Mouse (Mus musculus) cerebral cortex, adult 2 months (tissue): ENCODE data around the gene Adrb1.

Source experiments
- WGBS: fragments of 180-500 bp; shearing (Covaris S2); methylation state at CpG from one replicate; pipeline ENCODE4 v1.1.7; 2018; 5-methylcytosine and 5-hydroxymethylcytosine counted together

Gene Adrb1

DNA sequence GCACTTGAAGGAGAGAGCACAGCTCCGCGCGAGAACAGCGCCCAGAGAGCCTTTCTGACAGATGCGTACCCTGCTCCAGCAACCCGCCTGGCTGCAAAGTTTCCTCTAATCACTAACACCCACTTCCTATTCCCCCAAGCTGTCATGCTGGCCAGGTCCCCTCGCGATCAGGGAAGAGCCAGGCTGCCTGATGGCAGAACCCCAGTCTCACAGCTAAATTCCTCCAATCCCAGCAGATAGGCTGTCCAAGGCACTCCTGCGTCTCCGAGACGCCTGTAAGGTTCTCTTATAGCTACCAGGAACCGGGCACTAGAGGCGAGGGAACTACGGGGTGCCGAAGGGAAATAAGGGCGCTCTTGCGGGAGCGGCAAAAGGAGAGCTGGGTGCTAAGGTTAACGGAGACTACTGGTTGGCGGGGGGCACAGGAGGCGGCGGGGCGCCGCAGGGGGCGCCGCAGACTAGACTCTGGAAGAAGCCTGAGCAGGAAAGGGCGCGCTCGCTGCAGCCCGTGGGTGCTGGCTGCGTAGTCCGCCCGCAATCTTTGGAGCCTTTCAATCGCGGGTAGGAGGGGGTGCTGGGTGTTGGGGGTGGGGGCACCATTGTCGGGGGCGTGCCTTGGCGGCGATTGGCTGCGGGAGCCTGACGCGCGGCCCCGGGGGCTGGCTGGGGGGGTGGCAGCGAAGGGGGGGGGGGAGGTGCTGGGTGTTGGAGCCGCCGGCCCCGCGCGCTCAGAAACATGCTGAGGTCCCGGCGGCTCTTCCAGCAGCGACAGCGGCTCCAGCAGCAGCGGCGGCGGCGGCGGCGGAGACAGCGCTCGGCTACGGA, at the start of gene Adrb1:
Gene Adrb1 (plus strand): TSS at position 813 of the 825 bp plus-strand sequence.
- under 1% methylated on average over 59 of the region's 63 CpGs for WGBS

- 97% methylated on average over 5 of the region's 5 CpGs for WGBS
Measured at GRCm38 (mm10) chr19:56675690-56676089, 46.3 kb upstream of the Adrb1 start.

- WGBS = 83% methylated on average over 4 of the region's 4 CpGs
Measured at GRCm38 (mm10) chr19:56676506-56676905, 45.5 kb upstream of the Adrb1 start.

GRCm38 (mm10) chr19:56677611-56678010, 44.4 kb upstream of the Adrb1 start:
- 67% methylated on average over 8 of the region's 8 CpGs for WGBS

GRCm38 (mm10) chr19:56678516-56678915, 43.5 kb upstream of the Adrb1 start:
- 92% methylated on average over 9 of the region's 9 CpGs for WGBS

DNA sequence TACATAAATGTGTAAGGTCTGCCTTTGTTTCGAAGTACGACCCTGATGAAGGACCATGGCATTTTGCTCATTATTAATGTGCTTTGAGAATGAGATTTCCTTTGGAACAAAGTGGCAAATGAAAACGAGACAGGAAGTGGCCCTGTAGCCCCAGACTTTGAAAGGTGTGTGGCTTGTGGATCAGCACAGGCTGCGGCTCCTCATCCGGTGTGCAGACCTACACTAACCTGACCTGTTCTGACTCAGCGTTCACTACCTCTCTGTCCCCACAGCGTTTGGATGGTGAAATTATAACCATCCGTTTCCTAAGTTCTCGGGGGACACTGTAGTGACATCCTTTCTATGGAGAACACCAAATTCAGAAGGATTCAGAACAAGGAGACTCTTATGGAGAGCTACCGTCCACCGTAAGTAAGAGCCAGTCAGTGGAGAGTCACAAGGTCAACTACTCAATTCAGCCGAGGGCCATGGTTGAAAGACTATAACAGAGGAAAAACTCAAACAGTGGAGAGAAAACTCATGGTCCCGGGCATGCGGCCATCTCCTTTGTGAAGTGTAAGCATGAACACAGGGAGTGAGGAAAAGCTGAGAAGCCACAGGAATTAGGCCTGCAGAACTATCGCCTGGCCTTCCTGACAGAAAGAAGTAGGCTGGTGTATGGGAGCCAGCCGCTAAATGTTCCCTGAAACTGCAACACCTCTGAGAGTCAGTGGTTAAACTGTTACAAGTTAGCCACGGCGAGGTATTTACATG, 42.6 kb upstream of the Adrb1 start:
- WGBS = 77% methylated on average over 18 of the region's 18 CpGs

GRCm38 (mm10) chr19:56679992-56680391, 42.0 kb upstream of the Adrb1 start:
- WGBS = 70% methylated on average over 7 of the region's 7 CpGs

- WGBS = 94% methylated on average over 7 of the region's 7 CpGs
Measured at GRCm38 (mm10) chr19:56682297-56682696, 39.7 kb upstream of the Adrb1 start.

DNA sequence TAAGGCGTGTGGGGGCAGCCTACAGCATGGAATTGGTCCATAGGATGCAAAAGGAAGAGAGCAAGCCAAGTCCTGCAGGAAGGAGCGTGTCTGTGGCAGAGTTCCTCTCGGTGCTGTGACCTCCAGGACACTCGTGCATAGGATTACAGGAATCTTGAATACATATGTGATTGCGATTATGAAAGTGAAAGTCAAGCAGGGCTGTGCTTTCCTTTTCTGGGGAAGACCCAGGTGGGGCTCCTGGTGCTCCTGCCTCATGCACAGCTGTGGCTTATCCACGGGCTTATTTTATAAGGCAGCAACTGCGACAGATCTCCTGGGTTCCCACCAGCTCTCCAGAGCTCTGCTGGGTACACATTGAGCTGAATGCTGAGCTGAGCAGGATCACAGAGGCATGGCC, 39.2 kb upstream of the Adrb1 start:
- WGBS = 82% methylated on average over 7 of the region's 7 CpGs

DNA sequence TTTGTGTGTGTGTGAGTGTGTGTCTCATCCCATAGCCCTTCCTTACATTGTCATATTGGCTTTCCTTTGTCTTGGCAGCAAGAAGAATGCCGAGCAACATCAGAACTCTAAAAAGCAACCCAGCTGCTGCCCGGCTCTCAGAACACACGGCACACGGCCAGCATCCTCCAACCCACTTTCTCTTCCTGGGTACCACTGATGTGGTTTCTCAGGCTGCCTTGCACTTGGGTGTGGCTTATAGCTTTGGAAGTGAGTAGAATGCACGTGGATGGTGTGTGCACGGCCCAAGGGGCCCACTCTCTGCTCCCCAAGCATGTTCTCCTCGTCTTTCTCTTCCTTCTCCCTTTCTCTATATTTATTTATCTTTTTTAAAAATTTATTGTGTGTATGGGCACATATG, 36.5 kb upstream of the Adrb1 start:
- 46% methylated on average over 7 of the region's 7 CpGs for WGBS

GRCm38 (mm10) chr19:56686218-56686617, 35.8 kb upstream of the Adrb1 start:
- 53% methylated on average over 12 of the region's 12 CpGs for WGBS

- 77% methylated on average over 8 of the region's 8 CpGs for WGBS
Measured at GRCm38 (mm10) chr19:56687026-56687635, 34.9 kb upstream of the Adrb1 start.

DNA sequence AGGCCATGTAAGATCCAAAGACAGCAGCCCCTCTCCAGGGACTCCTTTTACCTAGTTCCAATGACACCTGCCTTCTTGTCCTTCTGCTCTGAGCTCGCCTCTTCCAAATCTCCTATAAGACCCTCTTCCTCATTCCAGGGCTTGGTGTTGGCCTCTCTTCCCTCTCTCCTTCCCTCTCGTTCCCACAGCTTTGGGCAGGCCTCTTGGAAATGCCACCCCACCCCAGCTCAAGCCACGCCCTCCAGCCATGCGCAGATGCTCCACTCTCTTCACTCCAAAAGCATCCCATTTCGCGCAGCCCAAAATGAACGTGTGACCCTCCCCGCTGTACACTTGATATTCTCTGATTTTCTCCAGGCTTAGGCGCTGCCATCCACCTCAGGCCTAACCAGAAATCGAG, 34.3 kb upstream of the Adrb1 start:
- 95% methylated on average over 10 of the region's 10 CpGs for WGBS

DNA sequence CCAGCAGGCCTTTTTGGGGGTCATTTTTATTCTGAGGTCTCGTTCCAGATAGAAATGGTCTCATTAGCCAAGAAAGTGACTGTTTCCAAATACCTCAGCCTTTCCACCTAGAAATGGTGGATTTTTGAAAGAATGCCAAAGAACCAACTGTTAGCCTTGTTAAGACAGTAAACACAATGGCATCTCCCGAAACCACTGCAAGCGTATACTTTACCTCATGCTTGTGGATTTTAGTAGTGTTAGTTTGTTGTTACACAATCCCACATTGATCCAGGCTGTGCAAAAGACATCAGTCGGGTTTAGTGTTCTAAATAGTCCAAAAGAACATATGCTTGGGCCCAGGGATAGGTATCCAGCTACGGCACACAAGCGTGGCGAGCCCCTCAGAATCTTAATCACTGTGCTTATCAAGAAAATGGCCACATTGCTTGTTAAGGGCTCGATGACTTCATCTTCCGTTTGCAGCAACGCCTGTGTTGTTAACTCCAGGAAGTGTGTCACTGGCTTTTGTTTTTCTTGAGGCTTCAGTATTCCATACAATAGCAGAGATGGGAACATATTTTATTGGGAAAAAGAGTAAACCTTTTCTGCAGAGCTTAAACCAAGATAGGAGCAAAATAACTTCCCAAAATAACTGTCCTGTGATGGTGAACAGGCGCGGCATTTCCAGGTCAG, 33.2 kb upstream of the Adrb1 start:
- 80% methylated on average over 12 of the region's 12 CpGs for WGBS

- WGBS = 90% methylated on average over 6 of the region's 6 CpGs
Measured at GRCm38 (mm10) chr19:56689493-56689892, 32.5 kb upstream of the Adrb1 start.

DNA sequence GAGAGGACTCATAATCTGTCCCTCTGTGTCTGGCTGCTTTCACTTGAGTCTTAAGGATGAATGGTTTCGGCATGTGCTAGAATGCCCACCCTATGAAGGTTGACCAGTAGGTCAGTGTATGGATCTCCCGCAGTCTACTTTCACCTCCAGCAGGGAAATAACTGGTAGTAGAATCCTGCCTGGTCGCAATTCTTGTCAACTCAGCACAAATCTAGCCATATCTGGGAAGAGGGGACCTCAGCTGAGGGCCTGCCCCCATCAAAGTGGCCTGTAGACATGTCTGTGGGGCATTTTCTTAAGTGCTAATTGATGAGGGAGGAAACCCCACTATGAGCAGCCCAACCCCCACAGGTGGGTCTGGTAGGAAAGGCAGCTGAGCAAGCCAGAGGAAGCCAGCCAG, 30.9 kb upstream of the Adrb1 start:
- WGBS = 97% methylated on average over 3 of the region's 3 CpGs

GRCm38 (mm10) chr19:56692451-56692850, 29.5 kb upstream of the Adrb1 start:
- whole genome bisulfite sequencing = 75% methylated on average over 5 of the region's 5 CpGs

GRCm38 (mm10) chr19:56697370-56698144, 24.4 kb upstream of the Adrb1 start:
- WGBS = 55% methylated on average over 20 of the region's 20 CpGs

GRCm38 (mm10) chr19:56700848-56701247, 21.2 kb upstream of the Adrb1 start:
- whole genome bisulfite sequencing = 77% methylated on average over 10 of the region's 10 CpGs

GRCm38 (mm10) chr19:56701404-56702033, 20.5 kb upstream of the Adrb1 start:
- 53% methylated on average over 8 of the region's 8 CpGs for WGBS

GRCm38 (mm10) chr19:56702039-56702438, 20.0 kb upstream of the Adrb1 start:
- 72% methylated on average over 6 of the region's 6 CpGs for WGBS
